Mouse (Mus musculus) megakaryocyte, adult 5-6 weeks (primary cell): Measurements from ENCODE around the gene S100a2. TPM values are rescaled to one million over a fixed set of nuclear protein-coding genes. Genes with fewer than 3 reads are reported as not detected.

ENCODE experiments used
- ATAC-seq: 2 replicates; pipeline ENCODE4 v1.8.0; 2016; ENCODE audit warnings: mild to moderate bottlenecking, inconsistent platforms; ENCODE audit not compliant: poor library complexity, severe bottlenecking
- total RNA-seq, 2 experiments: library from RNA; stranded (forward) in 1 of 2; stranded (reverse) in 1 of 2; fragments of 153-499, 151-499 nt in 1 of 2; fragments of 221-1000, 200-1000 nt in 1 of 2; gene quantifications; 2 replicates each; pipeline versions ENCODE4 v1.2.3 to v1.2.4; 2015 to 2017

The S100a2 gene
- total RNA-seq, 2 experiments from 2014 or later, result not detected

GRCm38 (mm10) chr3:90614611-90615251 lies 24.7 kb downstream of the S100a2 start:
- no peak for ATAC-seq

- ATAC-seq, result peak; percentile 56
Observed at GRCm38 (mm10) chr3:90615415-90615814, 25.4 kb downstream of the S100a2 start.

DNA sequence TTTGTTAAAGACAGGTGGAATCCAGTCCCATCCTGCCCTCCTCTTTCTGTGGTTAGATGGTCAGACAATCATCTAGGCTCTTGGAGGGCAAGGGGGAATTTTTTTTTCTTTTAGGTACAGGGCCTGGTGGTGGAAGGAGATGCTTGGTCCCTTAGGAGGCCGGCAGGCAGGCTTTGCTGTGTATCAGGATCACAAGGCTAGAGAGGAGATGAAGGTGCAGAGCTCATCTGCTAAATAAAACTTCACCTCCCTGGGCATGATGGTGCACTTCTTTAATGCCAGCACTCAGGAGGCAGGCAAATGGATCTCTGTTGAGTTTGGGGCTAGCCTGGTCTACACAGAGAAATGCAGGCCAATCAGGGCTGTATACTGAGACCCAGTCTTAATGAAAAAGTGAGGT lies 25.9 kb downstream of the S100a2 start:
- ATAC-seq, result no peak

DNA sequence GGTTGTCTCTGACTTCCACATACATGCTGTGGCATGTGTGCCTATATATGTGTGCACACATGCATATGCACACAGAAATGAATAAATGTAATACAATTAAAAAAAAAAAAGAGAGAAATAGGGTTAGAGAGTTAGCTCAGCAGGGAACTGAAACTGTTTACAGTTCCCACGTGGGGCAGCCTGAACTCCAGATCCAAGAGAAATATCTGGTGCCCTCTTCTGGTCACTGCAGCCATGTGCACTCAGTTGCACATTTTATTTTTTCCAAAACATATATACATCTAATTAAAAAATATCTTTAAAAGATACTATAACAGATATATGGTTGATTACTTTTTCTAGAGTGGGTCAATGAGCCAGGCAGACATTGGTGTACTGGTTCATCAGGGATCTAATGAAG lies 27.5 kb downstream of the S100a2 start:
- peak; percentile 34; the same call in 1 of the 2 replicates for ATAC-seq

DNA sequence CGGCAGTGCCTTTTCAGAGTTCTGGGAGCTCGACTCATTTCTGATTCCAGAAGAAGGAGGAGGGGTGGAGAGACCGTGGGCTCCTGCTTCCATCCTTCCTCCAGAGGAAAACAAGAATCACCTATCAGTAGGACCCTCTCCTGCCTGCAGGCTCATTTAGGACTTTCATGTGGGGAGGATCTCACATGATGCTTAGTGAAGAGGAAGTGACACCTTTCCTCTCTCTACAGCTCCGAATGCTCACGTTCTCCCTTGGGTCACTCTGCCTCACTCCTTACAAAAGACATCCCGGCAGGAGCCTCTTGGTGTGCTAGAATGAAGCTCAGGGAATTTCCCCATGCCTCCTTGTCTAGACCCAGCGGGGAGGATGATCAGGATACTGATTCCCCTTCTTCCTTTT lies 31.5 kb downstream of the S100a2 start:
- peak; percentile 35; the same call in 1 of the 2 replicates for ATAC-seq

- no peak for ATAC-seq
Observed at GRCm38 (mm10) chr3:90623435-90624071, 33.5 kb downstream of the S100a2 start.

DNA sequence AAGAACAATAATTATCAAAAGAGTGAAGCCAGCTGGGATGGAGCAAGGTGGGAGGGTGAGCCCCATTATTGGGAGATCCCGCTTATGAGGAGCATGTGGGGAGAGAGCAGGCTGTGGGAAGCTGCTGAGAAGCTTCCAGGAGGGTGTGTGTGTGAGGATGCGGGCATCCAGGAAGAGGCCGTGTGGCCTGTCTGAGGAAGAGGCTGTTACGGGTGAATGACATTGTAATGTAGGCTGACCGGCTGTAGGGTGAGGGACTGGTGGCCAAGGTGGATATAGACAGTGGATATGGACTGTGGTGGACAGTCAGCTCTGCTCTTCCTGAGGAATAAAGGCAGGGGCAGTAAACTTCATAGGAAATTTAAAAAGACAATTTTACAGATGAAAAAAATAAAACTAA lies 35.4 kb downstream of the S100a2 start:
- ATAC-seq, result no peak

- ATAC-seq, result no peak
Observed at GRCm38 (mm10) chr3:90626266-90627021, 36.4 kb downstream of the S100a2 start.

- ATAC-seq, result peak; percentile 87
Observed at GRCm38 (mm10) chr3:90627366-90627765, 37.3 kb downstream of the S100a2 start.

DNA sequence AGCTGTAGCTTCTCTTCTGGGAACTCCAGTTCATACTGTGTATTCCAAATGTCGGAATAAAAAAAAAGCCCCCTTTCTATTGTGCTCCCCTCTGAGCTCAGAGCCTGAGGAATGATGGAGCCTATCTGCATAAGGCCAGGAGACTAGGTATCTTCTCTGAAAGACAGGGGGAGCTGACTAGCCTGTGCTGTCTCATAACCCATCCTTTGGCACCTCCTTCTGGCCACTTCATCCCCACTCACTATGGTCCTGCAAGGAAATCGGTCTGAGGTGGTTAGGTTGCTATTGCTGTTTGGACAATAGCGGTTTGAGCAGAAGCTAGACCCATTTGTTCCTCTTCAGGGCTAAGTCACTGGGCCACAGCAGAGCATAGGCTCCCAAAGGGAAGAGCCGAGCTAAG lies 37.8 kb downstream of the S100a2 start:
- peak; percentile 39 for ATAC-seq

- ATAC-seq, result no peak
Observed at GRCm38 (mm10) chr3:90629298-90629697, 39.3 kb downstream of the S100a2 start.

DNA sequence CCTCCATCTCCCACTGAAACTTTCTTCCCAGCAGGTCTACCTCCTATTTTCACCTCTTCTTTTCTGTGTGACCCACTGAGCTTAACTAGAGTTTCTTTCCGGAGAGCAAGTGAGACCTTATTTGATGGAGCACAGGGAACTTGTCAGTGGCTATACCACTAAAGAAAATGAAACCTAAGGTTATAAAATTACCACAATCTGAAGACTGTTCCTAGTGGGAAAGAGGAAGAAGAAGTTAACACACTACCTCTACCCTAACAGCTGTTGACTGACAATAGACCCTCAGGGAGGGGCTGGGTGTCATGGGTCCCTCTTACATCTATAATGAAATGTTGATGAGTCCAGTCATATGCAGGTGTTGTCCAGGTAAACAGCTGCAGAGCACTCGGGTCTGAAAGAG lies 41.9 kb downstream of the S100a2 start:
- peak; percentile 41; the same call in 1 of the 2 replicates for ATAC-seq

DNA sequence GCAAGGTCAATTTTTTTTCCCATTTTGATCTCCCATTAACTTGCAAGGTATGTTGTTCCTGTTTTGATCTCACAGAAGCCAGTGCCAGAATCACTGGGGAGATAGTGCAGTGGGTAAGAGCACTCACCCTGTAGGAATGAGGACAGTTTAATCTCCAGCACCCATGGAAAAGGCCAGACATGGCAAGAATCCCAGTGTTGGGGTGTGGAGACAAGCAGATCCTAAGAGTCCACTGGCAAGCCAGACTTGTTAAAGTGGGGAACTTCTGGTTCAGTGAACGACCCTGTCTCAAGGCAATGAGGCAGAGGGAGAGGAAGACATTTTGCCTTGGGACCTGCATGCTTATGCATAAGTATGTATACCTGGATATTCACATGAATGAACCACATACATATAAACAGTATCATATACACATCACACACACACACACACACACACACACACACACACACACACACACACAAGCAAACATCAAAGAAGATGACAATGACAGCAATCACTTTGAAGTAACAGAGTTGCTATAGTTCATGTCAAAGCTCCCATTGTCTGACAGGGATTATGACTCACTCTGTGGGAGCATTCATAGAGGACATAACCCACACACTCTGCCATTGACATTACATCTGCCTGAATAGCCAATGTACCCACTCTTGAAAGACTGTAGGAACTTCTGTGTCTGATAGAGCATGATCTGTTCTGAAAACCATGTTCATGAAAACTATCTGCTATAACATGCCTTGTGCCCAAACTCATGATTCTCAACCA lies 48.6 kb downstream of the S100a2 start:
- no peak for ATAC-seq

- peak; percentile 87 for ATAC-seq
Observed at GRCm38 (mm10) chr3:90639511-90640154, 49.6 kb downstream of the S100a2 start.

DNA sequence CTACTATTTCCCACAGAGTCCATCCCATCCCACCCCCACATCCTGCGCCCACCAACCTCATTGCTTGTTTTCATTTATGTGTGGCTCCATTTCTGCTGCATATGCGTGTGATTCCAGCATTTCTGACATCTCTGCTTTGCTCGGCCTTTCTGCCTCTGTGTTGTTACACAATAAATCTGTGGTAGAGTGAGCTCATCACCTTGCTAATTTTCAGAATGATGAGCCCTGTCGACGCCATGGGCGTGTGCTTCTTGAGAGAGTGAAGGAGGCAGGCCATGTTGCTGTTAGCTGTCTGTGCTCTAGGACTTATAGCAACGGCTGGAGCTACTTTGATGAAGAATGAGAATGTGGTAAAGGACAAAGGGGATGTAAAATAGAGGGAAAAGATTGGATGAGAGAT lies 50.9 kb downstream of the S100a2 start:
- no peak for ATAC-seq

Other genes with a start within 250 kb of the S100a2 start
- 0.21 and 0.33 TPM in 2 replicates for gene Slc27a3, start 200.3 kb upstream of the S100a2 start, total RNA-seq (2015)
- 1.1 and 3.0 TPM in 2 replicates for gene Slc27a3, start 200.3 kb upstream of the S100a2 start, total RNA-seq (2017)
- 13.7 and 14.7 TPM in 2 replicates for gene Ints3, start 156.6 kb upstream of the S100a2 start, total RNA-seq (2015)
- gene Ints3, start 156.6 kb upstream of the S100a2 start, total RNA-seq (2017), result 14.9 and 20.5 TPM in 2 replicates
- gene Npr1, start 124.4 kb upstream of the S100a2 start, total RNA-seq (2015), result not detected in 2 replicates
- 0.08 TPM in 1 of 2 replicates, not detected in the other for gene Npr1, start 124.4 kb upstream of the S100a2 start, total RNA-seq (2017)
- gene Ilf2, start 114.1 kb upstream of the S100a2 start, total RNA-seq (2015), result 51.8 and 57.3 TPM in 2 replicates
- 103 and 111 TPM in 2 replicates for gene Ilf2, start 114.1 kb upstream of the S100a2 start, total RNA-seq (2017)
- gene Snapin, start 99.2 kb upstream of the S100a2 start, total RNA-seq (2015), result 41.6 and 47.3 TPM in 2 replicates
- 40.9 and 49.5 TPM in 2 replicates for gene Snapin, start 99.2 kb upstream of the S100a2 start, total RNA-seq (2017)
- 97.7 and 99.3 TPM in 2 replicates for gene Chtop, start 80.7 kb upstream of the S100a2 start, total RNA-seq (2015)
- 85.7 and 88.3 TPM in 2 replicates for gene Chtop, start 80.7 kb upstream of the S100a2 start, total RNA-seq (2017)
- 70.5 and 89.5 TPM in 2 replicates for gene S100a1, start 75.9 kb upstream of the S100a2 start, total RNA-seq (2015)
- gene S100a1, start 75.9 kb upstream of the S100a2 start, total RNA-seq (2017), result 50.9 and 80.4 TPM in 2 replicates
- gene S100a13, start 75.8 kb upstream of the S100a2 start, total RNA-seq (2015), result 121 and 128 TPM in 2 replicates
- 141 and 179 TPM in 2 replicates for gene S100a13, start 75.8 kb upstream of the S100a2 start, total RNA-seq (2017)
- gene S100a14, start 63.4 kb upstream of the S100a2 start, total RNA-seq (2015), result not detected in 2 replicates
- 0.16 TPM in 1 of 2 replicates, not detected in the other for gene S100a14, start 63.4 kb upstream of the S100a2 start, total RNA-seq (2017)
- gene S100a16, start 53.0 kb upstream of the S100a2 start, total RNA-seq (2015), result not detected in 2 replicates
- not detected in 2 replicates for gene S100a16, start 53.0 kb upstream of the S100a2 start, total RNA-seq (2017)
- 0.66 TPM in 1 of 2 replicates, not detected in the other for gene S100a3, start 29.7 kb upstream of the S100a2 start, total RNA-seq (2015)
- not detected in 2 replicates for gene S100a3, start 29.7 kb upstream of the S100a2 start, total RNA-seq (2017)
- gene Gm42674, start 11.7 kb downstream of the S100a2 start, total RNA-seq (2015), result not detected in 2 replicates
- 2.9 and 5.7 TPM in 2 replicates for gene Gm42674, start 11.7 kb downstream of the S100a2 start, total RNA-seq (2017)
- 2,878 and 2,936 TPM in 2 replicates for gene S100a4, start 13.5 kb downstream of the S100a2 start, total RNA-seq (2015)
- 3,102 and 3,469 TPM in 2 replicates for gene S100a4, start 13.5 kb downstream of the S100a2 start, total RNA-seq (2017)
- not detected in 2 replicates for gene S100a5, start 18.3 kb downstream of the S100a2 start, total RNA-seq (2015)
- 3.4 TPM in 1 of 2 replicates, not detected in the other for gene S100a5, start 18.3 kb downstream of the S100a2 start, total RNA-seq (2017)
- gene S100a6, start 22.6 kb downstream of the S100a2 start, total RNA-seq (2015), result 2,141 and 2,313 TPM in 2 replicates
- 1,043 and 1,047 TPM in 2 replicates for gene S100a6, start 22.6 kb downstream of the S100a2 start, total RNA-seq (2017)
- gene S100a7a, start 63.8 kb downstream of the S100a2 start, total RNA-seq (2015), result 0.11 and 0.31 TPM in 2 replicates
- 0.29 TPM in 1 of 2 replicates, not detected in the other for gene S100a7a, start 63.8 kb downstream of the S100a2 start, total RNA-seq (2017)
- gene S100a8, start 78.7 kb downstream of the S100a2 start, total RNA-seq (2015), result 16,705 and 21,369 TPM in 2 replicates
- gene S100a8, start 78.7 kb downstream of the S100a2 start, total RNA-seq (2017), result 18,572 and 19,307 TPM in 2 replicates
- gene S100a9, start 105.5 kb downstream of the S100a2 start, total RNA-seq (2015), result 25,767 and 33,746 TPM in 2 replicates
- gene S100a9, start 105.5 kb downstream of the S100a2 start, total RNA-seq (2017), result 12,484 and 18,004 TPM in 2 replicates
- 0.07 TPM in 1 of 2 replicates, not detected in the other for gene Pglyrp4, start 136.7 kb downstream of the S100a2 start, total RNA-seq (2015)
- 0.28 and 0.44 TPM in 2 replicates for gene Pglyrp4, start 136.7 kb downstream of the S100a2 start, total RNA-seq (2017)
- not detected in 2 replicates for gene Gm5849, start 187.6 kb downstream of the S100a2 start, total RNA-seq (2015)
- not detected in 2 replicates for gene Gm5849, start 187.6 kb downstream of the S100a2 start, total RNA-seq (2017)